Mouse (Mus musculus) hindbrain, embryonic 13.5 days (tissue): ENCODE results near the gene Rora. TPM values are rescaled to one million over a fixed set of nuclear protein-coding genes. Genes with fewer than 3 reads are reported as not detected.

Experiments
- ATAC-seq: fragments of 200-750 bp; cut with Nextera tagmentation; 2 replicates; pipeline ENCODE4 v1.8.0; 2017; ENCODE audit warnings: moderate TSS enrichment; ENCODE audit not compliant: low FRiP score
- H3K27ac ChIP-seq: fragments of 300-500 bp; sonication (generic); 2 replicates; pipeline ENCODE4 v1.5.1; 2015; ENCODE audit warnings: inconsistent platforms, mild to moderate bottlenecking, moderate library complexity
- H3K27me3 ChIP-seq: fragments of 300-500 bp; sonication (generic); 2 replicates; pipeline ENCODE4 v1.6.1; 2015; ENCODE audit warnings: mild to moderate bottlenecking, inconsistent platforms
- H3K36me3 ChIP-seq: fragments of 300-500 bp; sonication (generic); 2 replicates; pipeline ENCODE4 v1.6.1; 2015; ENCODE audit warnings: mild to moderate bottlenecking, inconsistent platforms
- H3K4me1 ChIP-seq: fragments of 300-500 bp; sonication (generic); replicated peaks from 2 replicates; pipeline ENCODE4 v1.6.1; 2015; ENCODE audit warnings: inconsistent platforms
- H3K4me2 ChIP-seq: fragments of 300-500 bp; sonication (generic); 2 replicates; pipeline ENCODE4 v1.6.1; 2015; ENCODE audit warnings: inconsistent platforms, mild to moderate bottlenecking, moderate library complexity
- H3K4me3 ChIP-seq: fragments of 300-500 bp; sonication (generic); 2 replicates; pipeline ENCODE4 v1.5.1; 2015; ENCODE audit warnings: mild to moderate bottlenecking, inconsistent platforms
- H3K9ac ChIP-seq: fragments of 300-500 bp; sonication (generic); 2 replicates; pipeline ENCODE4 v1.6.1; 2015; ENCODE audit warnings: mild to moderate bottlenecking, inconsistent platforms
- H3K9me3 ChIP-seq: fragments of 300-500 bp; sonication (generic); 2 replicates; pipeline ENCODE4 v1.6.1; 2016; ENCODE audit warnings: inconsistent platforms
- whole genome bisulfite sequencing: fragments of 180-500 bp; shearing (Covaris S2); methylation state at CpG from one replicate; pipeline ENCODE4 v1.1.7; 2015; 5-methylcytosine and 5-hydroxymethylcytosine counted together
- polyA plus RNA-seq: library from polyadenylated mRNA; unstranded; fragments of >200 nt; fragmentation: Nextera tagmentation; extraction: Ambion mirVana; gene quantifications from 2 replicates; pipeline ENCODE4 v1.2.1, GENCODE M21; 2015

The Rora gene
- polyA plus RNA-seq, 1 experiment from 2014 or later: 25.0 TPM

GRCm38 (mm10) chr9:69331790-69332189 is 678.2 kb downstream of the Rora start:
- no peaks in the 10 kb centered on the region for H3K27me3 ChIP-seq
- H3K9me3 ChIP-seq: no peaks in the 10 kb centered on the region
- H3K27ac ChIP-seq: no peak overlapping the region
- WGBS: 96% methylated on average over 3 of the region's 3 CpGs
- H3K4me1 ChIP-seq: peaks cover 13% of the 10 kb centered on the region
- no peak overlapping the region for H3K9ac ChIP-seq
- no peak for ATAC-seq
- H3K4me3 ChIP-seq: no peak overlapping the region
- no peaks in the 10 kb centered on the region for H3K36me3 ChIP-seq
- no peak overlapping the region for H3K4me2 ChIP-seq

- H3K27ac ChIP-seq: no peak overlapping the region
- H3K4me3 ChIP-seq: no peak overlapping the region
- no peaks in the 10 kb centered on the region for H3K36me3 ChIP-seq
- H3K9me3 ChIP-seq: no peaks in the 10 kb centered on the region
- no peak for ATAC-seq
- no peak overlapping the region for H3K4me2 ChIP-seq
- no peak overlapping the region for H3K9ac ChIP-seq
- peaks cover 8% of the 10 kb centered on the region for H3K4me1 ChIP-seq
- H3K27me3 ChIP-seq: no peaks in the 10 kb centered on the region
- WGBS: 87% methylated on average over 14 of the region's 14 CpGs
These were observed 679.4 kb downstream of the Rora start for GRCm38 (mm10) chr9:69332802-69333568.

DNA sequence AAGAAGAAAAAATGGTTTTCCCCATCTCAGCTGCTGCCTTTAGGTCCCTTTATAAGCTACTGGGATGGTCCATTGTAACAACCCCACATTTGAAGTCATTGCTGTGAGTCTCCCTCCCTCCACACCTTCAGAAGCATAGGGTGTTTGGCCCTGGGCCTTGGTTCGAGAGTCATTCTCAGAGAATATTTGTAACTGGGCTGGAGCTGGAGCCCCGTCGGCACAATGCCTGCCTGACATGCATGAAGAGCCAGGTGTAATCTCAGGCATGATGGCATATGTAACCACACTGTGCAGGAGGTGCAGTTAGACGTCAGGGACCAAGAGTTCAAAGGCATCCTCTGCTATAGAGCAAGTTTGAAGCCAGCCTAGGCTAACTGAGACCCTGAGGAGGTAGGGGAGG is 680.1 kb downstream of the Rora start:
- no peaks in the 10 kb centered on the region for H3K27me3 ChIP-seq
- 82% methylated on average over 4 of the region's 4 CpGs for WGBS
- no peak overlapping the region for H3K4me3 ChIP-seq
- H3K4me1 ChIP-seq: peaks cover 8% of the 10 kb centered on the region
- no peak overlapping the region for H3K4me2 ChIP-seq
- H3K36me3 ChIP-seq: no peaks in the 10 kb centered on the region
- H3K27ac ChIP-seq: no peak overlapping the region
- ATAC-seq: no peak
- no peak overlapping the region for H3K9ac ChIP-seq
- H3K9me3 ChIP-seq: no peaks in the 10 kb centered on the region

- H3K27ac ChIP-seq: no peak overlapping the region
- WGBS: 60% methylated on average over 8 of the region's 8 CpGs
- peaks cover 8% of the 10 kb centered on the region for H3K4me1 ChIP-seq
- H3K9ac ChIP-seq: no peak overlapping the region
- H3K9me3 ChIP-seq: no peaks in the 10 kb centered on the region
- no peak overlapping the region for H3K4me2 ChIP-seq
- no peak overlapping the region for H3K4me3 ChIP-seq
- no peaks in the 10 kb centered on the region for H3K27me3 ChIP-seq
- no peak for ATAC-seq
- no peaks in the 10 kb centered on the region for H3K36me3 ChIP-seq
These were observed 680.5 kb downstream of the Rora start for GRCm38 (mm10) chr9:69334106-69334505.

GRCm38 (mm10) chr9:69336063-69336462 is 682.5 kb downstream of the Rora start:
- 94% methylated on average over 6 of the region's 6 CpGs for WGBS
- ATAC-seq: no peak
- Histone ChIP-seq H3K27ac (no peak overlapping the region), H3K4me3 (no peak overlapping the region), H3K9me3 (no peaks in the 10 kb centered on the region), H3K36me3 (no peaks in the 10 kb centered on the region), H3K9ac (no peak overlapping the region), H3K4me1 (peaks cover 8% of the 10 kb centered on the region), H3K27me3 (no peaks in the 10 kb centered on the region), H3K4me2 (no peak overlapping the region)

- ATAC-seq: no peak
- Histone ChIP-seq H3K27ac (no peak overlapping the region), H3K4me2 (no peak overlapping the region), H3K4me1 (peaks cover 2% of the 10 kb centered on the region; the same call in 1 of the 2 replicates), H3K9me3 (no peaks in the 10 kb centered on the region), H3K9ac (no peak overlapping the region), H3K36me3 (no peaks in the 10 kb centered on the region), H3K4me3 (no peak overlapping the region), H3K27me3 (no peaks in the 10 kb centered on the region)
- WGBS: 87% methylated on average over 7 of the region's 7 CpGs
These were observed 685.6 kb downstream of the Rora start for GRCm38 (mm10) chr9:69339199-69339598.

DNA sequence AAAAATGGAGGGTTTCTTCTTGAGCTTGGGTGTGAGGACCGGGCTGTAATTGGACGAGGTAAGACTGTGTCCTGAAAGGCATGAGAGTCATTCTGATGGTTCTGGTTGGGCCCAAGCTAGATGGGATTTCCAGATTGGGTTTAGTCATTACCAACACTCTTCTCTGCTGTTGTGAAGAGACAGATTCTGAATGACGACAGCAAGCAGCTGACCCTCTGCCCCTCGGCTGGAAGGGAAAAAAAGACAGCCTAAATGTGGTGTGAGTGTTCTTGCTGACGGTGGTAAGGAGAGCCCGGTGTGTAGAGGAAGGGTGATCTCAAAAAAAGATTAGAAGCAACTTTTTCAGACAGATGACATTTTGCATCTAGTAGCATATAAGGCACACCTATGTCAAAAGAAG is 686.2 kb downstream of the Rora start:
- WGBS: 83% methylated on average over 6 of the region's 6 CpGs
- Histone ChIP-seq H3K9ac (no peak overlapping the region), H3K36me3 (no peaks in the 10 kb centered on the region), H3K4me3 (no peak overlapping the region), H3K27me3 (no peaks in the 10 kb centered on the region), H3K27ac (no peak overlapping the region), H3K4me2 (no peak overlapping the region), H3K9me3 (no peaks in the 10 kb centered on the region), H3K4me1 (0 out of 2 replicates have a peak, but pooled peaks cover 2% of the 10 kb centered on the region)
- ATAC-seq: no peak

DNA sequence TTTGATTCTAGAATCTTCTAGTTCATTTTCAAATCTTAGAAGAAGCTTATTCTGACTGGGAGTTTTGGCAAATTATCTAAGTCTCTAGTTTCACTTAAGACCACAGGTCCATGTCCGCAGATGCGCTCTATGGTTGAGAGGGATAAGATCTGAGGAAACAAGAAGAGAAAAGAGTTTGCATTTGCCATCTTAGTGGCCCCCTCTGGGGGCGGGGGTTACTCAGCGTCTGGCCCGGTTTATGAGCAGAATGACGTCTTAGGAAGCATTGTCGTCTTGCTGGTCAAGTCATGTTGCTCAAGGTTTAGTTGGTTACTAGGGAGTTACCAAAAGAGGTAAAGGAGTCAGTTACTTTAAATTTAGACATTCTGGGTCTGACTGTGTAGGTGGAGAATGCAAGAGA is 686.8 kb downstream of the Rora start:
- Histone ChIP-seq H3K9me3 (no peaks in the 10 kb centered on the region), H3K27ac (no peak overlapping the region), H3K9ac (no peak overlapping the region), H3K4me3 (no peak overlapping the region), H3K4me2 (no peak overlapping the region), H3K27me3 (no peaks in the 10 kb centered on the region), H3K4me1 (peaks cover 5% of the 10 kb centered on the region; the same call in 1 of the 2 replicates), H3K36me3 (no peaks in the 10 kb centered on the region)
- ATAC-seq: no peak
- 90% methylated on average over 7 of the region's 7 CpGs for WGBS

- 92% methylated on average over 10 of the region's 10 CpGs for WGBS
- H3K27ac ChIP-seq: no peak overlapping the region
- H3K9me3 ChIP-seq: no peaks in the 10 kb centered on the region
- no peak overlapping the region for H3K4me2 ChIP-seq
- H3K36me3 ChIP-seq: no peaks in the 10 kb centered on the region
- no peak for ATAC-seq
- no peaks in the 10 kb centered on the region for H3K27me3 ChIP-seq
- H3K4me1 ChIP-seq: peaks cover 19% of the 10 kb centered on the region
- no peak overlapping the region for H3K9ac ChIP-seq
- H3K4me3 ChIP-seq: no peak overlapping the region
These were observed 690.3 kb downstream of the Rora start for GRCm38 (mm10) chr9:69343881-69344280.

DNA sequence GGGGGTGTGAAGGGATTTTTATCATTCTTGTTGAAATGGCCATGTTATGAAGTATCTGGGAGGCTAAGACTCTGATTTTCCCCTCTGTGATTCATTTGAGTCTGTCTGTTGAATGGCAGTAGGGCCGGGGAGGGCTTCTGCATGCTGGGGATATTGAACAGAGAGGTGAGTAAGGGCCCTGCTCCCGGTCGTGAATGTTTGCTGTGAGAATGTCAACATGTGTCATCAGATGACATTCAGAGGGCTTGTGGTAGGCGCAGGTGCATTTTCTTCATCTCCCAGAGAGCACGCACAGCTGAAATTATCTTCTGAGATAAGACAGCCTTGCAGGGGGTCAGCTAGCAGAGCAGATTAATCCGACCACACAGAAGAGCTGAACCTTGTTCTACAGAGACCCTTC is 692.0 kb downstream of the Rora start:
- no peaks in the 10 kb centered on the region for H3K27me3 ChIP-seq
- no peaks in the 10 kb centered on the region for H3K36me3 ChIP-seq
- H3K4me3 ChIP-seq: no peak overlapping the region
- no peak for ATAC-seq
- peaks cover 19% of the 10 kb centered on the region for H3K4me1 ChIP-seq
- H3K9me3 ChIP-seq: no peaks in the 10 kb centered on the region
- no peak overlapping the region for H3K27ac ChIP-seq
- H3K4me2 ChIP-seq: no peak overlapping the region
- no peak overlapping the region for H3K9ac ChIP-seq
- WGBS: 68% methylated on average over 6 of the region's 6 CpGs

DNA sequence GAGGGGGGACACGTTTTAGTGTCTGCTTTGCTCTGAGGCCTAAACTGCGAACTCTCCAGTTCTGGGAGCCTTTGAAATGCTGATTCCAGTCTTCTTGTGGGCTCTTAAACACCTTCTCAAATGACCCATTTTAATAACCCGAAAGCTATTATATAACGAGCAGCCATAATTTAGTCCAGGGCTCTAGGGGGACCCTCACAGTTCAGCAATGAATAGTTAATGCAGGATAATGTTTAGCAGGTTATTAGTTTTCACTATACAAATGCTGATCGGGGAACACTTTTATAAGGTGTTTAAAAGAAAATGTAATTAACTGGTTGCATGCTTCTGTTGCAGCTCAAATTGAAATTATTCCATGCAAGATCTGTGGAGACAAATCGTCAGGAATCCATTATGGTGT is 694.2 kb downstream of the Rora start:
- 55% methylated on average over 6 of the region's 6 CpGs for WGBS
- Histone ChIP-seq H3K9me3 (no peaks in the 10 kb centered on the region), H3K9ac (no peak overlapping the region), H3K4me3 (no peak overlapping the region), H3K27ac (no peak overlapping the region), H3K4me2 (no peak overlapping the region), H3K36me3 (no peaks in the 10 kb centered on the region), H3K4me1 (peaks cover 19% of the 10 kb centered on the region), H3K27me3 (no peaks in the 10 kb centered on the region)
- ATAC-seq: peak; percentile 83

- Histone ChIP-seq H3K4me1 (peaks cover 25% of the 10 kb centered on the region), H3K9me3 (no peaks in the 10 kb centered on the region), H3K4me3 (no peak overlapping the region), H3K4me2 (no peak overlapping the region), H3K36me3 (no peaks in the 10 kb centered on the region), H3K9ac (no peak overlapping the region), H3K27me3 (no peaks in the 10 kb centered on the region), H3K27ac (no peak overlapping the region)
- 88% methylated on average over 2 of the region's 2 CpGs for WGBS
- ATAC-seq: no peak
These were observed 696.0 kb downstream of the Rora start for GRCm38 (mm10) chr9:69349537-69349936.

GRCm38 (mm10) chr9:69354228-69354627 is 700.6 kb downstream of the Rora start:
- Histone ChIP-seq H3K9ac (no peak overlapping the region), H3K4me3 (no peak overlapping the region), H3K4me2 (no peak overlapping the region), H3K36me3 (no peaks in the 10 kb centered on the region), H3K9me3 (no peaks in the 10 kb centered on the region), H3K27ac (no peak overlapping the region), H3K4me1 (peaks cover 23% of the 10 kb centered on the region), H3K27me3 (no peaks in the 10 kb centered on the region)
- 61% methylated on average over 6 of the region's 6 CpGs for WGBS
- peak; percentile 28; the same call in 1 of the 2 replicates for ATAC-seq
